Mouse (Mus musculus) regulatory T cell (primary cell): Measurements from ENCODE around the gene Msi1.

Experiments used
- in situ Hi-C: fragments of 300-600 bp; cut with MboI, MseI; formaldehyde crosslinking; loops from one replicate; pipeline ENCODE4 v1.15.1; 2025; ENCODE audit warnings: high pct_unique_total_duplicates

Gene Msi1

DNA sequence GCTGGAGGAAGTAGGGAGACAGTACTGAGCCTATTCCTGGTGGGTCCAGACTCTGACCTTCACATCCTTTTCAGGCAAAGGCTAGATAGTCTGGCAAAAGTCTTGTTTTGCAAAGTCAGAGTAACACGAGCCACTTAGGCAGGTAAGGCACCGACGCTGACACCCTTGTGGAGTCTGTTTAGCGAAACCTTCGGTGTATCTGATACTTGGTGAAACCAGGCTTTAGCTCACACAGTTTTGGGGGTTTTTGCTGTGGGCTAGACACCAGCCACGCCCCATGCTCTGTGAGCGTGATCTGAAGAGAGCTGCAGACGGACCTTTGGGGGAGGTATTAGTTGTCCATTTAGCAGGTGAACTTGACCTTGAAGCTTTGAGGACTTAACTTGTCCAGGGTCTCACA is 3.8 kb downstream of the Msi1 start:
- in situ Hi-C loops: no loop called here

DNA sequence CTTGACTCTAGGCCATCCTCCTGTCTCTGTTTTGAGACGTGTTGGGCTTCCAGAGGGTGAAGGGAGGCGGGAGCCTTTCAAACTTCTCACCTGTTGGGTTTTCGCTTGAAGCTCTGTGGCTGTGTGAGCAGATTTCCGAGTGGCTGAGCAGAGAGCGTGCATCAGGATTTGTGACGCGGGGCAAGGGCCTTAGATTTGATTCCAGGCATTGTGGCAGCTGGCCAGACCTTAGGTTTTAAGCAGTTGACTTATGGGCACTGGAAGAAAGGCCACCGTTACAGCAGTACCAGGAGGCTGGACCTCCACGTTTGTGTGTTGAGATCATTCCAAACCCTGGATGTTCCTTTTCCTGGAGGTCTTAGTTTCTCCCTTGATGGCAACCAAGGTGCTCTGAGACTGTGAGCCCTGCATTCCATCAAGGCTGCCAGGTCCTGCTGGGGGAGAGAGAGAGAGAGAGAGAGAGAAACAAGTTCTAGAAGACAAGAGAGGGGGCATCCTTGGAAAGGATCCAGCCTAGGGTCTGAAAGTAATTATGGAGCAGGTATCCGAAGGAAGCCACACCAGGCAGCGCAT is 5.0 kb downstream of the Msi1 start:
- in situ Hi-C loops: no loop called here

DNA sequence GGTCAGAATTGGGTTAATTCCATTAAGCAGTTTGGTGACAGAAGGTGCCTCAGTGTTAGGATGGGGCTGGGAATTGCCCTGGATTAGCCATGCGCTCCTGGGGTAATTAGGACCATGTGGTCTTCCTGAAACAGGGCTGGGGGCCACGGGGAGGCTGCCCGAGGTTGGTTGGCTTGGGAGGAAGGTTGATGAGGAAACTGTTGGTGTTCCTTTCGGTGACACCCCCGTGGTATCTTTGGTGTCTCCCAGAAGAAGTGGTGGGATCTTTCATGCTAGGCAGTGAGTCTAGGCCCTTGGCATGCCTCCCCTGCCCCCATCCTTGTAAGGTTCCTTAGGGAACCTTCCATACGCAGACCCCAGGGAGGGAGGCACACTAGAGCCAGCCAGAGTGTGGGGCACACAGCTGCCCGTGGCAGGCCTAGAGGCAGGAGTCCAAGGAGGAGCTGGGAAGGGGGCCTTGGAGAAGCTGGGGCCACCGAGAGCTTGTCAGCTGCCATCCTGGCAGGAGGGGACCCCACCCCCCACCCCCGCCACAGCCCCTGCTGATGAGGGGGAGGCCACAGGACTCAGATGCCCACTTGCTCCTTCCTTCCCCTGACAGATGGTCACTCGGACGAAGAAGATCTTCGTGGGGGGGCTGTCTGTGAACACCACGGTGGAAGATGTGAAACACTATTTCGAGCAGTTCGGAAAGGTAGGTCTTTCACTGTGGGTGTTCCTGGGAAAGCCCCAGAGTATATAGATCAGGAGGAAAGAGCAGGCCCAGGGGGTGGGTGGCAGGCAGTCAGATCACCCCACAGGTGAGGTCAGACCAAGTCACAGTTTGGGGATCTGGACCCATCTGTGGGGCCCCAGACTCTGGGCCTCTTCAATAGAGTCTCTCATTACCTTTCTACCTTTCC is 5.7 kb downstream of the Msi1 start:
- in situ Hi-C loops: no loop called here

DNA sequence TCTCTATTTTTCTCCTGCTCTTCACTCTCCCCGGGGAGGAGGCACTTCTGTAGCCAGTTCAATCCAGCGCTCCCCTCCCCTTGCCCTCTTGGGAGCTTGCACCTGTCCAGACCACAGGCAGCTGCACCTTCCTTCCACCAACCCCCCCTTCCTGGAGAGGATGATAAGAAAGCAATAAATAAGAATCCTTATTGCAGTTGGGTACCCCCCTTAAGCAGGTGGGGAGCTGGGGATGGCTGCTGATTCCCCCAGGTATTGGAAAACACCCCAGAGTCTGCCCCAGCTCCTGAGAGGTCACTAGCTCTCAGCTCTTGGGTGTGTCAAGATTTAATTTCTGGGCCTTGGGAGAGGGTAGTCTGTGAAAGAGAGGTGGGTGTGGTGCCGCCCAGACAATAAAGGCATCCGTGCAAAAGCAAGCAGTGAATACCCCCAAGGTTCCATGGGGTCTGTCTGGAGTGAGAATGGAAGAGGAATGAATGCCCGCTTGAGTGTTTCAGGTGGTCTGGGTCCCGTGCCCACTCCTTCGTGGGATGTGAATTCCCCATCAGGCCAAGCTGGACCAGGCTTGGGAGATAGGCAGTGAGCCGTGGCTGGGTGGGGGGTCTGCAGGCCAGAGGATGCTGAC is 6.5 kb downstream of the Msi1 start:
- in situ Hi-C loops: no loop called here

DNA sequence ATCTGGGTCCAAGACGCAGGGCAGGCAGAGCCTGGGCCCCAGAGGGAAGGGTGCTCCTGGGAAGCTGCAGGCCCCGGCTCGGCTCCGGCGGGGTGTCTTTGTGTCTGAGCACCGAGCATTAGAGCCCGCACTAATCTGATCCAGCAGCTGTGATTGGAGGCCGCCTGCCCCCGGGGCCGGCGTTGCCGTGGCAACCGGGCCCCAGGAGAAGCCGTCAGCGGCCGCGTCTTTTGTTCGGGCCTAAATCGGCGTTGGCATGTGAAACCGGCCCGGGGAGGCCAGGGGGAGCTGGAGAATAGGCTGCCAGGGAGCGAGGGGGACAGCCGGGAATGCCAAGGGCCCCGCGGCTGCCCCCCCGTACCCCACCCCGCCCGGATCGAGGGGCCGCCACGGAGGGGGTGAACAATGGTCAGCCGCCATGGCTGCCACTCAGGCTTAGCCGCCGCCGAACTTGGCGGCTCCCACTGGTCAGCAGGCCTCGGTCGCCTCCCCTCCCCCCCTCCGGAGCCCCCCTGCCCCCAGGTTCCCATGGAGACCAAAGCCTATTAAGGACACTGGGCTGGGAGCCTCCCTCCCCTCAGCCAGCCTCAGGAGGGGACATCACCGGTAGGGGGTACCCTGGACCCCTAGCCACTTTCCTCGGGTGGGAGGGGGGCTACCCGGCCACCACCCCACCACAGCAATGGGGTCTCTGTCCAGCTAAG is 7.2 kb downstream of the Msi1 start:
- in situ Hi-C loops: no loop called here

DNA sequence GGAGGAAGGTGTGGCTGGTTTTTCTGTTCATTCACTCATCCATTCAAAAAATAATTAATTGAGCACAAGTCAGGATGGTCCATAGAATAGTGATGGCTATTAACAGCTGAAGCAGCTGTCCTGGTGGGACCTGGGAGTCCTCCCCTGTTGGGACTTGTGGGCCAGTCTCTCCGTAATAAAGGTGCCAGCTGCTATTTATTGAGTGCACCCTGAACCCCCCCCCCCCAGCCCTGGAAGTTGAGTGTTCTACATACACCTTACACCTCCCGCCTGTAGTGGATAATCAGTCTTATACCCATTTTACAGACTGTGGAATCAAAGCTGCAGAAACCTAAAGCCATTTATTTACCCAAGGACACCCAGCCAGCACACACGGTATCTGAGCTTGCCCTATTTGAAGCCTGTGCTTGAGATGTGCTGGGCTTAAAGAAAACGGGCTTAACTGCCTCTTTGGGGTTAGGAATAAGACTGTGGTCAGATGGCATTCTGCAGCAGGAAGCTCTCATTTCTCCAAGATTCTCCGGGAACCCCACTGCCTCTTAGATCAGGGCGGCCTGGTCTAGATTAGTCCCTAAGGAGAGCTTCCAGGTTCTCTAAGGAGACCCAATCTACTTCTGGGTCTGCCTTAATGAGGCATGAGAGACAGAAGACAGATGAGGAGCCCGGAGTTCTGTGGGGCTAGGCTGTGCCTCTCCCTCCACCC is 8.0 kb downstream of the Msi1 start:
- in situ Hi-C loops: no loop called here

DNA sequence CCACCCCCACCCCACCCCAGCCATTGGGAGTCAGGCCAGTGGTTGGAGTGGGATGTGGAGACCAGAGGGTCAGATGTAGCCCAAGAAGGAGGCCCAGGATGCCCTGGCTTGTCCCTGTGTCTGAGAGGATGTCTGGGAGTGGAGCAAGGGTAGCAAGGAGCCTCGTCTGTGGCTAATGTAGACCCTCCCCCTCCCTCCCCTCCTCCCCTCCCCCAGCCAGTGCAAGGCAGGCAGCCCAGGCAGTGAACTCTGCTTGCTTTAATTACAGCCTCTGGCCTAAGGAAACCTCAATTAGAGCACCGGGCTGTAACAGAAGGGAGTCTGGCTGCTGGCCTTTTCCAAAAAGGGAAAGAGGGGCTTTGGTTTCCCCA is 8.5 kb downstream of the Msi1 start:
- in situ Hi-C loops: no loop called here

DNA sequence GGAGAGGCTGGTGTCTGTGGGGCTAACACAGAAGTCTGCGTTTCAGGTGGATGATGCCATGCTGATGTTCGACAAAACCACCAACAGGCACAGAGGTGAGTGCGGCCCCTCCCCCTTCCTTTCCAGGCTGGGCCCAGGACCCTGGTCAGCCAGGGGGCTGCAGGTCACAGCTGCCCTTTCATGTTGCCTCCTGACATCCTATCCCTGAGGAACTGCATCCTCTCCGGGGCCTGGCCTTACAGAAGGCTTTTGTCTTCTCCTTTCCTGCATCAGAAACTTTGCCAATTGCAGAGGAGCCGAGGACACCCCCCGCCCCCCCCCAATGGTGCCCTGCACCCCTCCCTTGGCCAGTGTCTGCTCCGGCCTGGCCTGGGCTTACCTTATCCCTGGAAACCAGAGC is 9.3 kb downstream of the Msi1 start:
- in situ Hi-C loops: no loop called here

DNA sequence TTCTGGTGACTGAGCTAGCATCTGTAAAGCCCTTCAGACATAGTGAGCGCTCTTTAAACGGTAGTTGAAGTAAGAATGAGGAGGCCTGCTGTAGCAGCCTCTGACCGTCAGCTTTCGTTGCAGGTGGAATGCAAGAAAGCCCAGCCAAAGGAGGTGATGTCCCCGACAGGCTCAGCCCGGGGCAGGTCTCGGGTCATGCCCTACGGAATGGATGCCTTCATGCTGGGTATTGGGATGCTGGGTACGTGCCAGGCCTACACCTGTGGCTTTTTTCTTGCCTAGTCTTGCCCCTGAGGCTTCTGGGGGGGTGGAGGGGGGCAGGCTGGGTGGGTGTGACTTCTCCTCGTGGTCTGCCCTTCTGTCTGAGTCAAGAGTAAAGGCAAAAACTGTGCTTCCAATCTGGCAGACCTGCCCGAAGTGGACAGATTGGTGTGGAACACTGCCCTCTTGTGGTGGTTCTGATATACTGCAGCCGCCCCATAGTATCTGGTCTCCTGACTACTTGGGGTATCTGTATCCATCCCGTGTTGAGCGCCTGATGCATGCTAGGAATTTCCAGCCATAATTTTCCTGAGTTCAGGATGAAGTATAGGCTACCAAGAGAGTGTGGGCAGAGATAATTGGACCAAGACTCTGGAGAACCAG is 11.9 kb downstream of the Msi1 start:
- in situ Hi-C loops: loop anchor here (5.0 kb wide), 1 partner anchor 74 kb away; no protein-coding TSS in a partner anchor

DNA sequence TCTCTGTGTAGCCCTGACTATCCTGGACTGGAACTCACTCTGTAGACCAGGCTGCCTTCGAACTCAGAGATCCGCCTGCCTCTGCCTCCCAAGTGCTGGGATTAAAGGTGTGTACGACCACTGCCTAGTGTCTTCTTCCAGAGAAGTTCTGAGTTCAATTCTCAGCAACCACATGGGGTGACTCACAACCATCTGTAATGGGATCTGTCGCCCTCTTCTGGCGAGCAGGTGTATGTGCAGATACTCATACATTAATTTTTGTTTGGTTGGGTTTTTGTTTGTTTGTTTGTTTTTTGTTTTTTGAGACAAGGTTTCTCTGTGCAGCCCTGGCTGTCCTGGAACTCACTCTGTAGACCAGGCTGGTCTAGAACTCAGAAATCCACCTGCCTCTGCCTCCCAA is 13.3 kb downstream of the Msi1 start:
- in situ Hi-C loops: loop anchor here (5.0 kb wide), 1 partner anchor 75 kb away; no protein-coding TSS in a partner anchor

DNA sequence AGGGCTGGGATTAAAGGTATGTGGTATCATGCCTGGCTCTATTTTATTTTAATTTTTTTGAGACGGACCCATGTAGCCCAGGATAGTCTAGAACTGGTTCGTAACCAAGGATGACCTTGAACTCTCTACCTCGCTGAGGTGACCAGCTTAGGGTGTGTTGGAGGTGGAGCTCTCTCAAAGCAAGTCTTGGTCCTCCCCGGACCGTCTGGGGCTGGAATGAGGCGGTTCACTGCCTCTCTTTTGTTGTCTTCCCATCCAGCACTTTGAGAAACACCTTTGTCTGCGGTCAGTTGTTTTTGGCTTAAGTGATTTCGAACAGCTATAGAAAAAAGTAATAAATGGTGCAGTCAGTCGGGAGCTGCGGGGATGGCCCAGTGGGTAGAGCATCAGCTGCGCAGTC is 14.7 kb downstream of the Msi1 start:
- in situ Hi-C loops: loop anchor here (5.0 kb wide), 1 partner anchor 77 kb away; no protein-coding TSS in a partner anchor

DNA sequence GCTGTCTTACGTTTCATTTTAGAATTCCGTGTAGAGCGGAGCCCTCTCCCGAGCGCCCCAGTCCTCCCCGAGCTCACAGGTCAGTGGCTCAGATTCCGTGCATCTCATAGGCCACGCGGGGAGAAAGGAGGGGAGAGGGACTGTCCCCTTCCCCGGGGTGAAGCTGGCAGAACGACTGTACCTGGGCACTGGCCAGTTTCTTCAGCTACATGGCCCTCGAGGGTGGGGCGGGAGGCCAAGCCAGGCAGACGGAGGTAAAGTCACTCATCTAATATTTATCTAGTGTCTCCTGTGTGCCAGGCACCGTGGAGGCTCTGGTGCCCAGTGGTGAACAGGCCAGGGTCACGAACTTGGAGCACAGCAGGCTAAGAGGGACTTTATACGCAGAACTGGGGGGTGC is 17.7 kb downstream of the Msi1 start:
- in situ Hi-C loops: no loop called here

DNA sequence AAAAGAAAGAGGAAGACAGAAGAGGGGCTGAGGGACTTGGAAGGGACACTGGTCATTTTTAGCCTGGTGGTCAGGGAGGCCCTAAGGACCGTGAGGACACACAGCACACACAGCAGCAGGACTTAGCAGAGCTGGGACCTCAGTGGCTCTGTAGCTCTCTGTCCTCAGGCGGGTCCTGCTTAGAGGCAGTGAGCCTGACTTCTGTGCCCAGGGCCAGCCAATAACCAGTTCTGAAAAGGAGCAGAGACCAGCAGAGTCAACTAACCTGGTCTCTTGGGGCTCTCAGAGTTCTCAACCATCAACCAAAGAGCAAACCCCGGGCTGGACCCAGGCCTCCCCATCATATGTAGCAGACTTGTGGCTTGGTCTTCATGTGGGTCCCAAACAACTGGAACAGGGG is 19.8 kb downstream of the Msi1 start:
- in situ Hi-C loops: no loop called here

DNA sequence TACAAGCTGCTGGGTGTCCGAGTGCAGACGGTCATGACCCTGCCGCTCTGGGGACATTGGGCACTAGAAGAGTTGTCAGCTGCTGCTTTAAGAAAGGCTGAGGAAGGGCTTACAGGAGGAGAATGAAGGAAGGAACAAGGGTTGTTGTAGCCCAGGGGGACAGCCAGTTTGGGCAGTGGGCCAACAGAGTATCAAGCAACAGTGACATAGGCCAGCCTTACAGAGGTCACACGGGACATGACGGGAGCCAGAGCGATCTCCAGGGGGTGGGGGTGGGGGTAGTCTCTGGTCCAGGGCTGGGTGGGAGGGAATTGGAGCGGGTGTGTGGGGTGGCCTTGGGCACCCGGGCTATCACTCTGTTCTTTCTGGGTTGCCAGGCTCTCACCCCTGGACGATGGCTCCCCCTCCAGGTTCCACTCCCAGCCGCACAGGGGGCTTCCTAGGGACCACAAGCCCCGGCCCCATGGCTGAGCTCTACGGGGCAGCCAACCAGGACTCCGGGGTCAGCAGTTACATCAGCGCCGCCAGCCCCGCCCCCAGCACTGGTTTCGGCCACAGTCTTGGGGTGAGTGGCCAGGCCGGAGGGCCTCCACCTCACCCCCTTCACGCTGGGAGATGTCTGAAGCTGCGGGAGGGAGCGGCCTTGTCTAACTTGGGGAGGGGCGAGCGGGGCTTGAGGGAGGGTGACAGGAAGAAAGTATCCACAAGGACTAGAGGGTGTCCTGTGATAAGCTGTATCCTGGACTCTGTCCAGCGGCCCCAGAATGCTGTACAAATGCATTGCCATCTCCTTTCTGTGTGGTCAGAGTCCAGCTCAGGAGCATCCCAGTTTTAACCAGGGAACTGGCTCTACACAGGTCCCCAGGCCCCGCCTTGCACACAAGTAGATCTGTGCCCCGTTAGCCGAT is 21.3 kb downstream of the Msi1 start:
- in situ Hi-C loops: no loop called here

DNA sequence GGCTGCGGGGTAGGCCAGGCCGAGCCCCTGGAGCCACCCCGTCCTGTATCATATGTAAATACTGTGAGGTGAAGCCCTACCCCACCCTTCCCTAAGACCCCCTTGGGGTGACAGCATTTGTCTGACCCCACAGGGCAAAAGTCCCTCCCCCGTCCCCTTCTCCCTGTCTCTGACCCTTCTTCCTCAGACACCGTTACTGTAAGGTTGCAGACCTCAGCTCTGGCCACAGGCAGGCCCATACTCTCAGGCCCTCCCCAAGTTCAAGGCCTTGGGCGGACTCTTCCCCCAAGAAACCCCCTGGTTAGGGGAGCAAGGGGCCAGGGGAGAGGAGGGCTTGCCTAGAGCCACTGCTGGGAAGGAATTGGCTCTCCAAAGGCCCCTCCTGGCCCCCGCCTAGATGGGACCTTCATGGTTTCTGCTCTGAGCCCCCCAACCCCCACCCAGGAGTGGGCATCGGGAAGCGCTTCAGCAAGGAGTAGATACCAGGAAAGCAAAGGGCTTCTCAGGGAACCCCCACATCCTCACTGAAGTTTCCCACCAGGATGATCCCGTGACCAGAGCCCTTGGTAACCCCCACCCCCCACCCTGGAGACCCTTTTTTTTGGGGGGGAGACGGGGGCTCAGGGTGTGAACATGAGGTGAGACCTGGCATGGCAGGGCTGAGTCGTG is 25.2 kb downstream of the Msi1 start:
- in situ Hi-C loops: no loop called here

DNA sequence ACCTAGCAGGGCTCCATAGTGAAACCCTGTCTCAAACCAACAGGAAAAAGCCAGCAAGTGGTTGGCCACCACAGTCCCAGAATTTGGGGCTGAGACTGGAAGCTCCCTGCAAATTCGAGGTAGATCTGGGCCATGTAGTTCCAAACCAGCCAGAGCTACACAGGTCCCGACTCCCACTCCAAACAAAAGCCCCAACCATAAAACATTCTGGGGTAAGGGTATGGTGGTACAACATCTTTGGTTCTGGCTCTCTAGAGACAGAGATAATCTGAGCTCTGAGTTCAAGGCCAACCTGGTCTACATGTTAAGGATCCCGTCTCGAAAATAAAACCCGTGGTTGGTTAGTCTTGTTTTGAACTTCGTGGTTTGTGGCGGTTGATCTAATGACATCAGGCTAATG is 26.4 kb downstream of the Msi1 start:
- in situ Hi-C loops: no loop called here

DNA sequence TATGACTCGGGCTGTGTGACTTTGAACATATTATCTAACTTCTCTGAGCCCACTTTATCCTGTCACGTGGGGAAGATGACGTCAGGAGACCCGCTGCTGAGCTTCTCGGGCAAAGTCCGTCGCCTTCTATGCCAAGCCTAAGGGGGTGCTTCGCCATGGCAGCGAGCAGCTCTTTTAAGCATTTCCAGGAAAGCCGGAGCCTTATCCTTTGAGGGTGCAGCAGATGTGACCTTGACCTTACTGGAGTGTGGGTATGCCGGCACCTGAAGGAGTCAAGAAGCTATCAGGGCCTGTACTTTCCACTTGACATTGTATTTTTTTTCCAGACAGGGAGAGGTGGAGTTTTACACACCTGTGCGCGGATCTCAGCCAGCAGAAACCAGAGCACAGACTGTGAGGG is 29.5 kb downstream of the Msi1 start:
- in situ Hi-C loops: no loop called here

DNA sequence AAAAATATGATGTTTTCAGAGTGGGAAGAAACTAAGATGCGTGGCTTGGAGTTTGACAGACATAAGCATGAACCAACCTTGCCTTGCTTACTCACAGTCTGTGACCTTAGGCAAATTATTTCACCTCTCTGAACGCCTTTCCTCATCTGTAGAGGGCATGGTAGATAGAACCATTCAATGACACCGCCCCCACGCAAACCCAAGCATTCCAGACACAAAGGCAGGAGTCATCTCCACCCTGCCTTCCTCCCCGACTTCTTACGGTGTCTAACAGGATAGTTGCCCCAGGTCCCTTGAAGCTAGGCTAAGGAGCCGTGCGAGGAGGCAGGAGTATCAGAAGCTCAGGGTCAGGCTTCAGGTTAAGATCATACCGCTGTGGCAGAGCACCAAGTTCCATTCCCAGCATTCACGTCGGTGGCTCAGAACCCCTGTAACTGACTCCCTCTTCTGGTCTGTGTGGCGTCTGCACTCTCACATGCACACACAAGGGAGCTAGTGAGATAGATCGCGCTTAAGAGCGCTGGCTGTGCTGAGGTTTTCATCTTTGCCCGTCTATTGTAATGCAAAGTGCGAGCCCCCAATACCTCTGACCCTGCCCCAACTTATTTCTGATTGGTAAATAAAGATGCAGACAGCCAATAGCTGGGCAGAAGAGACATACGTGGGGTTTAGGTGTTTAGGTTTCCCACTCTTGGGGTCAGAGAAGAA is 35.2 kb downstream of the Msi1 start:
- in situ Hi-C loops: no loop called here
